Mouse (Mus musculus) layer of hippocampus, adult 2 months (tissue): ENCODE results near the gene Clcn3. TPM values are rescaled to one million over a fixed set of nuclear protein-coding genes. Genes with fewer than 3 reads are reported as not detected.
A peak's percentile ranks its signal among the peaks of the same experiment; 100 is the strongest.

Experiments
- DNase-seq, 2 experiments: peaks; one replicate each; pipeline ENCODE4 v3.0.0; 2022; ENCODE audit warnings: low spot score in 2 of 2
- H3K27ac ChIP-seq: fragments of 200-600 bp; 2 replicates; pipeline ENCODE4 v1.8.1; 2022
- H3K4me3 ChIP-seq: fragments of 200-600 bp; 2 replicates; pipeline ENCODE4 v1.8.1; 2022; ENCODE audit warnings: mild to moderate bottlenecking
- CTCF ChIP-seq: fragments of 200-600 bp; conservative IDR thresholded peaks from 2 replicates; pipeline ENCODE4 v1.8.1; 2022; ENCODE audit warnings: antibody characterized with exemption, mild to moderate bottlenecking, moderate library complexity
- total RNA-seq, 2 experiments: library from RNA; stranded (reverse); gene quantifications; 2 replicates each; pipeline ENCODE4 v1.2.3; 2021

The Clcn3 gene
- total RNA-seq, 2 experiments from 2014 or later, result 121 to 123 TPM

- Histone ChIP-seq H3K4me3 (no peak overlapping the region), H3K27ac (peak overlapping the region; percentile 40; the same call in 1 of the 2 replicates)
- no peak for DNase-seq
- no peak for TF ChIP-seq CTCF
These were observed 11.3 kb downstream of the Clcn3 start for GRCm38 (mm10) chr8:60971808-60972207.

- H3K4me3 ChIP-seq, result no peak overlapping the region
- TF ChIP-seq CTCF, result no peak
- no peak for DNase-seq
These were observed 14.0 kb downstream of the Clcn3 start for GRCm38 (mm10) chr8:60969091-60969490.

GRCm38 (mm10) chr8:60965741-60966140 lies 17.4 kb downstream of the Clcn3 start:
- Histone ChIP-seq H3K4me3 (no peak overlapping the region), H3K27ac (no peak overlapping the region)
- DNase-seq, result no peak
- TF ChIP-seq CTCF, result no peak

More at GRCm38 (mm10) chr8:60969091-60969490, 14.0 kb downstream of the Clcn3 start:
- H3K27ac ChIP-seq, result no peak overlapping the region

- no peak for DNase-seq
- Histone ChIP-seq H3K27ac (no peak overlapping the region), H3K4me3 (no peak overlapping the region)
- TF ChIP-seq CTCF, result no peak
These were observed 17.8 kb downstream of the Clcn3 start for GRCm38 (mm10) chr8:60965306-60965705.

- no peak for TF ChIP-seq CTCF
- no peak overlapping the region for H3K27ac ChIP-seq
- no peak overlapping the region for H3K4me3 ChIP-seq
- no peak for DNase-seq
These were observed 18.6 kb downstream of the Clcn3 start for GRCm38 (mm10) chr8:60964518-60964917.

GRCm38 (mm10) chr8:60963931-60964330 lies 19.2 kb downstream of the Clcn3 start:
- DNase-seq, result no peak
- Histone ChIP-seq H3K27ac (no peak overlapping the region), H3K4me3 (no peak overlapping the region)
- TF ChIP-seq CTCF, result no peak

GRCm38 (mm10) chr8:60962763-60963162 lies 20.3 kb downstream of the Clcn3 start:
- H3K4me3 ChIP-seq, result no peak overlapping the region
- no peak overlapping the region for H3K27ac ChIP-seq
- no peak for TF ChIP-seq CTCF
- DNase-seq, result no peak

GRCm38 (mm10) chr8:60956847-60957246 lies 26.3 kb downstream of the Clcn3 start:
- DNase-seq, result no peak
- no peak overlapping the region for H3K4me3 ChIP-seq
- no peak overlapping the region for H3K27ac ChIP-seq
- TF ChIP-seq CTCF, result no peak

- Histone ChIP-seq H3K4me3 (peak overlapping the region; percentile 61), H3K27ac (peak overlapping the region; percentile 97)
- DNase-seq, result peak; percentile 64 to 89
- TF ChIP-seq CTCF, result no peak
These were observed 28.7 kb downstream of the Clcn3 start for GRCm38 (mm10) chr8:60954281-60955014.

- no peak for DNase-seq
- Histone ChIP-seq H3K27ac (peak overlapping the region; percentile 46), H3K4me3 (peak overlapping the region; percentile 61)
- no peak for TF ChIP-seq CTCF
These were observed 30.3 kb downstream of the Clcn3 start for GRCm38 (mm10) chr8:60952803-60953202.

GRCm38 (mm10) chr8:60951757-60952156 lies 31.3 kb downstream of the Clcn3 start:
- no peak overlapping the region for H3K4me3 ChIP-seq
- no peak overlapping the region for H3K27ac ChIP-seq
- TF ChIP-seq CTCF, result no peak
- DNase-seq, result no peak

GRCm38 (mm10) chr8:60951271-60951670 lies 31.8 kb downstream of the Clcn3 start:
- no peak for TF ChIP-seq CTCF
- no peak for DNase-seq
- Histone ChIP-seq H3K27ac (no peak overlapping the region), H3K4me3 (no peak overlapping the region)

GRCm38 (mm10) chr8:60949859-60950258 lies 33.2 kb downstream of the Clcn3 start:
- Histone ChIP-seq H3K4me3 (no peak overlapping the region), H3K27ac (no peak overlapping the region)
- peak in 1 of 2 experiments; percentile 13 for DNase-seq
- no peak for TF ChIP-seq CTCF

- DNase-seq, result no peak
- TF ChIP-seq CTCF, result no peak
- Histone ChIP-seq H3K4me3 (no peak overlapping the region), H3K27ac (no peak overlapping the region)
These were observed 35.6 kb downstream of the Clcn3 start for GRCm38 (mm10) chr8:60947503-60947902.
